Mouse (Mus musculus): ENCODE data around the gene Map3k3. TPM values are rescaled to one million over a fixed set of nuclear protein-coding genes. Genes with fewer than 3 reads are reported as not detected.
"Not testable (repeated sequence)": the region's sequence is repeated elsewhere in the genome, so short reads cannot be mapped to it uniquely, and the experiment has no call there.

The Map3k3 gene
- polyA plus RNA-seq, 1 experiment, result 27.8 TPM

- no peaks in the 10 kb centered on the region for H3K4me1 ChIP-seq (ENCODE audit: control insufficient read depth, insufficient read depth, low read length)
- no peaks in the 10 kb centered on the region for H3K27me3 ChIP-seq (replicated peaks; ENCODE audit: control insufficient read depth, insufficient read depth, low read length)
- peaks cover 7% of the 10 kb centered on the region; the same call in 1 of the 2 replicates for H3K36me3 ChIP-seq (ENCODE audit: control insufficient read depth, insufficient read depth, low read length)
- no peak overlapping the region for H3K27ac ChIP-seq (ENCODE audit: insufficient read depth, low read depth, low read length)
- 61% methylated on average over 3 of the region's 3 CpGs for WGBS
- TF ChIP-seq CTCF (conservative IDR thresholded peaks at IDR 0.05; ENCODE audit: insufficient read depth, insufficient read length, low read depth, low read length), result no peak
- no peak for TF ChIP-seq POLR2A (IDR thresholded peaks at IDR 0.05; ENCODE audit: low read depth, low read length)
- H3K4me3 ChIP-seq (ENCODE audit: insufficient read depth, low read depth, low read length), result no peak overlapping the region
- peak; percentile 65 for DNase-seq
Observed at GRCm38 (mm10) chr11:106122736-106123135, 38.3 kb downstream of the Map3k3 start.

GRCm38 (mm10) chr11:106124784-106125183, 40.4 kb downstream of the Map3k3 start:
- no peak overlapping the region for H3K4me3 ChIP-seq (ENCODE audit: insufficient read depth, low read depth, low read length)
- DNase-seq, result no peak
- WGBS, result 76% methylated on average over 4 of the region's 4 CpGs
- no peaks in the 10 kb centered on the region for H3K27me3 ChIP-seq (replicated peaks; ENCODE audit: control insufficient read depth, insufficient read depth, low read length)
- peaks cover 4% of the 10 kb centered on the region; the same call in 1 of the 2 replicates for H3K36me3 ChIP-seq (ENCODE audit: control insufficient read depth, insufficient read depth, low read length)
- no peaks in the 10 kb centered on the region for H3K4me1 ChIP-seq (ENCODE audit: control insufficient read depth, insufficient read depth, low read length)
- TF ChIP-seq POLR2A (IDR thresholded peaks at IDR 0.05; ENCODE audit: low read depth, low read length) (no peak), CTCF (conservative IDR thresholded peaks at IDR 0.05; ENCODE audit: insufficient read depth, insufficient read length, low read depth, low read length) (no peak)
- no peak overlapping the region for H3K27ac ChIP-seq (ENCODE audit: insufficient read depth, low read depth, low read length)

GRCm38 (mm10) chr11:106125827-106126226, 41.4 kb downstream of the Map3k3 start:
- Histone ChIP-seq H3K27me3 (replicated peaks; ENCODE audit: control insufficient read depth, insufficient read depth, low read length) (no peaks in the 10 kb centered on the region), H3K4me1 (ENCODE audit: control insufficient read depth, insufficient read depth, low read length) (no peaks in the 10 kb centered on the region), H3K36me3 (ENCODE audit: control insufficient read depth, insufficient read depth, low read length) (peaks cover 4% of the 10 kb centered on the region; the same call in 1 of the 2 replicates), H3K27ac (ENCODE audit: insufficient read depth, low read depth, low read length) (no peak overlapping the region), H3K4me3 (ENCODE audit: insufficient read depth, low read depth, low read length) (no peak overlapping the region)
- TF ChIP-seq CTCF (conservative IDR thresholded peaks at IDR 0.05; ENCODE audit: insufficient read depth, insufficient read length, low read depth, low read length), result no peak
- TF ChIP-seq POLR2A (IDR thresholded peaks at IDR 0.05; ENCODE audit: low read depth, low read length), result no peak
- no peak for DNase-seq
- 86% methylated on average over 1 of the region's 1 CpGs for WGBS

- H3K27me3 ChIP-seq (replicated peaks; ENCODE audit: control insufficient read depth, insufficient read depth, low read length); H3K4me1 ChIP-seq (ENCODE audit: control insufficient read depth, insufficient read depth, low read length); H3K36me3 ChIP-seq (ENCODE audit: control insufficient read depth, insufficient read depth, low read length); H3K27ac ChIP-seq (ENCODE audit: insufficient read depth, low read depth, low read length); DNase-seq; H3K4me3 ChIP-seq (ENCODE audit: insufficient read depth, low read depth, low read length): not testable (repeated sequence)
- 90% methylated on average over 6 of the region's 6 CpGs for WGBS
Observed at GRCm38 (mm10) chr11:106126727-106127373, 42.4 kb downstream of the Map3k3 start.

GRCm38 (mm10) chr11:106129477-106129876, 45.1 kb downstream of the Map3k3 start:
- peaks cover 4% of the 10 kb centered on the region; the same call in 1 of the 2 replicates for H3K36me3 ChIP-seq (ENCODE audit: control insufficient read depth, insufficient read depth, low read length)
- WGBS, result 94% methylated on average over 1 of the region's 1 CpGs
- no peak overlapping the region for H3K4me3 ChIP-seq (ENCODE audit: insufficient read depth, low read depth, low read length)
- DNase-seq, result no peak
- H3K27ac ChIP-seq (ENCODE audit: insufficient read depth, low read depth, low read length), result no peak overlapping the region
- no peaks in the 10 kb centered on the region for H3K27me3 ChIP-seq (replicated peaks; ENCODE audit: control insufficient read depth, insufficient read depth, low read length)
- TF ChIP-seq CTCF (conservative IDR thresholded peaks at IDR 0.05; ENCODE audit: insufficient read depth, insufficient read length, low read depth, low read length) (no peak), POLR2A (IDR thresholded peaks at IDR 0.05; ENCODE audit: low read depth, low read length) (no peak)
- H3K4me1 ChIP-seq (ENCODE audit: control insufficient read depth, insufficient read depth, low read length), result no peaks in the 10 kb centered on the region

- no peaks in the 10 kb centered on the region for H3K27me3 ChIP-seq (replicated peaks; ENCODE audit: control insufficient read depth, insufficient read depth, low read length)
- H3K4me1 ChIP-seq (ENCODE audit: control insufficient read depth, insufficient read depth, low read length), result no peaks in the 10 kb centered on the region
- TF ChIP-seq POLR2A (IDR thresholded peaks at IDR 0.05; ENCODE audit: low read depth, low read length) (no peak), CTCF (conservative IDR thresholded peaks at IDR 0.05; ENCODE audit: insufficient read depth, insufficient read length, low read depth, low read length) (no peak)
- no peak overlapping the region for H3K27ac ChIP-seq (ENCODE audit: insufficient read depth, low read depth, low read length)
- no peak overlapping the region for H3K4me3 ChIP-seq (ENCODE audit: insufficient read depth, low read depth, low read length)
- WGBS, result 65% methylated on average over 5 of the region's 5 CpGs
- DNase-seq, result no peak
- peaks cover 2% of the 10 kb centered on the region; the same call in 1 of the 2 replicates for H3K36me3 ChIP-seq (ENCODE audit: control insufficient read depth, insufficient read depth, low read length)
Observed at GRCm38 (mm10) chr11:106132516-106132915, 48.1 kb downstream of the Map3k3 start.

GRCm38 (mm10) chr11:106134580-106135528, 50.4 kb downstream of the Map3k3 start:
- Histone ChIP-seq H3K4me3 (ENCODE audit: insufficient read depth, low read depth, low read length) (peak overlapping the region; percentile 19), H3K27me3 (replicated peaks; ENCODE audit: control insufficient read depth, insufficient read depth, low read length) (no peaks in the 10 kb centered on the region), H3K36me3 (ENCODE audit: control insufficient read depth, insufficient read depth, low read length) (peaks cover 2% of the 10 kb centered on the region; the same call in 1 of the 2 replicates), H3K4me1 (ENCODE audit: control insufficient read depth, insufficient read depth, low read length) (no peaks in the 10 kb centered on the region), H3K27ac (ENCODE audit: insufficient read depth, low read depth, low read length) (peak overlapping the region; percentile 74)
- WGBS, result 39% methylated on average over 8 of the region's 8 CpGs
- TF ChIP-seq POLR2A (IDR thresholded peaks at IDR 0.05; ENCODE audit: low read depth, low read length), result no peak
- TF ChIP-seq CTCF (conservative IDR thresholded peaks at IDR 0.05; ENCODE audit: insufficient read depth, insufficient read length, low read depth, low read length), result 0 out of 2 replicates have a peak, but pooled peaks have one; percentile 12
- peak; percentile 95 for DNase-seq

Measured in kidney, adult 2 months (tissue).